In genomic region chr9:57664616-57665015, GRCm38 (mm10) we compare ENCODE assay signal across 24 mouse cellular contexts. TPM values are rescaled to one million over a fixed set of nuclear protein-coding genes. Genes with fewer than 3 reads are reported as not detected.
DNase-seq lines count a peak whose midpoint lies in the region; ATAC-seq and TF ChIP-seq lines count a peak whose summit lies in the region.
"Had no signal": no experiment of that assay in that cellular context is flagged by ENCODE, and none has a peak within 500 bp of the region (broad histone marks: within the 10 kb centered on the region; RNA-seq: fewer than 3 reads in every experiment).

No protein-coding gene starts in this region.

- H3K27me3 ChIP-seq in liver, embryonic 15.5 days: peaks cover 3% of the 10 kb centered on the region; the same call in 1 of the 2 replicates
- no peaks in the 10 kb centered on the region for H3K27me3 ChIP-seq in intestine, embryonic 15.5 days (replicated peaks)
- H3K27me3 ChIP-seq in stomach, postnatal 0 days (ENCODE audit: control insufficient read depth, insufficient read depth, low read length): no peaks in the 10 kb centered on the region
- H3K27me3 ChIP-seq: embryonic facial prominence, embryonic 15.5 days; forebrain, embryonic 15.5 days; hindbrain, embryonic 12.5 days had no signal

- no peak overlapping the region for H3K4me2 ChIP-seq in liver, embryonic 15.5 days
- no peak overlapping the region for H3K4me2 ChIP-seq in intestine, embryonic 15.5 days (replicated peaks)
- no peak overlapping the region for H3K4me2 ChIP-seq in stomach, postnatal 0 days (replicated peaks; ENCODE audit: low read depth)
- H3K4me2 ChIP-seq: embryonic facial prominence, embryonic 15.5 days; forebrain, embryonic 15.5 days; heart, embryonic 13.5 days; hindbrain, embryonic 12.5 days had no signal

- peak overlapping the region; percentile 38; the same call in 1 of the 2 replicates for H3K27ac ChIP-seq in liver, embryonic 15.5 days (replicated peaks)
- H3K27ac ChIP-seq in intestine, embryonic 15.5 days: no peak overlapping the region
- no peak overlapping the region for H3K27ac ChIP-seq in stomach, postnatal 0 days (replicated peaks)
- H3K27ac ChIP-seq: embryonic facial prominence, embryonic 15.5 days; forebrain, embryonic 15.5 days; heart, adult 2 months; heart, embryonic 13.5 days; hindbrain, embryonic 12.5 days had no signal

- no peak overlapping the region for H3K4me3 ChIP-seq in liver, embryonic 15.5 days (replicated peaks)
- no peak overlapping the region for H3K4me3 ChIP-seq in intestine, embryonic 15.5 days (replicated peaks)
- H3K4me3 ChIP-seq in stomach, postnatal 0 days (ENCODE audit: low read depth, low read length): no peak overlapping the region
- H3K4me3 ChIP-seq: embryonic facial prominence, embryonic 15.5 days; erythroblast, embryonic 14.5 days; forebrain, embryonic 15.5 days; heart, adult 2 months; heart, embryonic 13.5 days; hindbrain, embryonic 12.5 days had no signal

- no peak for TF ChIP-seq CTCF in stomach, postnatal 0 days (IDR thresholded peaks at IDR 0.05; ENCODE audit: low read depth)

- no peaks in the 10 kb centered on the region for H3K9me3 ChIP-seq in liver, embryonic 15.5 days (replicated peaks)
- no peaks in the 10 kb centered on the region for H3K9me3 ChIP-seq in intestine, embryonic 15.5 days
- no peaks in the 10 kb centered on the region for H3K9me3 ChIP-seq in stomach, postnatal 0 days (ENCODE audit: control insufficient read depth, low read length)
- H3K9me3 ChIP-seq: embryonic facial prominence, embryonic 15.5 days; forebrain, embryonic 15.5 days; heart, embryonic 13.5 days; hindbrain, embryonic 12.5 days had no signal

- H3K4me1 ChIP-seq in liver, embryonic 15.5 days (replicated peaks): peaks cover 30% of the 10 kb centered on the region
- H3K4me1 ChIP-seq in intestine, embryonic 15.5 days (replicated peaks): peaks cover 12% of the 10 kb centered on the region
- H3K4me1 ChIP-seq in stomach, postnatal 0 days (replicated peaks; ENCODE audit: control insufficient read depth, insufficient read depth): no peaks in the 10 kb centered on the region
- H3K4me1 ChIP-seq: embryonic facial prominence, embryonic 15.5 days; hindbrain, embryonic 12.5 days had no signal

- H3K9ac ChIP-seq in liver, embryonic 15.5 days: no peak overlapping the region
- no peak overlapping the region for H3K9ac ChIP-seq in intestine, embryonic 15.5 days
- H3K9ac ChIP-seq in stomach, postnatal 0 days (ENCODE audit: low read length): no peak overlapping the region
- H3K9ac ChIP-seq: embryonic facial prominence, embryonic 15.5 days; forebrain, embryonic 15.5 days; heart, embryonic 13.5 days; hindbrain, embryonic 12.5 days had no signal

- no peak for ATAC-seq in liver, embryonic 15.5 days (ENCODE audit: insufficient read depth)
- peak; percentile 55; the same call in 1 of the 2 replicates for ATAC-seq in intestine, embryonic 15.5 days
- 0 out of 2 replicates have a peak, but pooled peaks have one; percentile 36 for ATAC-seq in stomach, postnatal 0 days (ENCODE audit: low FRiP score, low TSS enrichment)
- ATAC-seq: forebrain, embryonic 15.5 days; hindbrain, embryonic 16.5 days had no signal

- DNase-seq in liver: no peak
- DNase-seq in fat pad, adult 2 months (ENCODE audit: extremely low read depth, low read depth, low spot score): peak; percentile 80
- DNase-seq in stomach, postnatal 0 days (ENCODE audit: low spot score): no peak
- DNase-seq in frontal cortex, postnatal 36 days (ENCODE audit: low spot score in 2 of 2): no peak
- DNase-seq in Muller cell, postnatal 12 days (ENCODE audit: inconsistent ontology term): no peak
- DNase-seq: adrenal gland, adult 8-10 months; adrenal gland, postnatal 36 days; cerebellum, adult 2 months; cerebellum, postnatal 10 days; embryo, embryonic 11 days; gastrocnemius, postnatal 10 days; heart, adult 2 months; heart, postnatal 10 days; heart, postnatal 4 days had no signal

- no peaks in the 10 kb centered on the region for H3K36me3 ChIP-seq in liver, embryonic 15.5 days (replicated peaks)
- H3K36me3 ChIP-seq in intestine, embryonic 15.5 days: no peaks in the 10 kb centered on the region
- H3K36me3 ChIP-seq in stomach, postnatal 0 days (ENCODE audit: control insufficient read depth, insufficient read depth, low read length): no peaks in the 10 kb centered on the region
- H3K36me3 ChIP-seq: embryonic facial prominence, embryonic 15.5 days; forebrain, embryonic 15.5 days; heart, embryonic 13.5 days; hindbrain, embryonic 12.5 days had no signal

- no peak for TF ChIP-seq EP300 in stomach, postnatal 0 days (optimal IDR thresholded peaks at IDR 0.05)

- 56% methylated on average over 7 of the region's 7 CpGs for WGBS in liver, embryonic 15.5 days (ENCODE audit: insufficient replicate concordance)
- WGBS in intestine, embryonic 15.5 days: 44% methylated on average over 7 of the region's 7 CpGs
- WGBS in stomach, postnatal 0 days: 33% methylated on average over 7 of the region's 7 CpGs

RNA-seq across cellular contexts. Expression of gene Csk, which starts 11.2 kb away (rescaled TPM):
- polyA plus RNA-seq in liver, embryonic 15.5 days (2015; fragmentation: Nextera tagmentation; extraction: Ambion mirVana): 15.4 and 15.9 TPM in 2 replicates
- 29.0 and 31.4 TPM in 2 replicates for polyA plus RNA-seq in intestine, embryonic 15.5 days (2015; fragmentation: Nextera tagmentation; extraction: Ambion mirVana)
- 20.7 and 23.9 TPM in 2 replicates for polyA plus RNA-seq in stomach, postnatal 0 days (2015; fragmentation: Nextera tagmentation; extraction: Ambion mirVana)

RNA-seq across cellular contexts. Expression of gene Cyp1a2, which starts 18.9 kb away (rescaled TPM):
- 0.14 and 0.15 TPM in 2 replicates for polyA plus RNA-seq in liver, embryonic 15.5 days (2015; fragmentation: Nextera tagmentation; extraction: Ambion mirVana)
- polyA plus RNA-seq in intestine, embryonic 15.5 days (2015; fragmentation: Nextera tagmentation; extraction: Ambion mirVana): not detected in 2 replicates
- not detected in 2 replicates for polyA plus RNA-seq in stomach, postnatal 0 days (2015; fragmentation: Nextera tagmentation; extraction: Ambion mirVana)
- polyA plus RNA-seq: cerebellum, adult 2 months; embryonic facial prominence, embryonic 11.5 days; embryonic facial prominence, embryonic 15.5 days; erythroblast, embryonic 14.5 days; forebrain, embryonic 11.5 days; forebrain, embryonic 15.5 days; heart, adult 2 months; heart, embryonic 13.5 days; hindbrain, embryonic 12.5 days; hindbrain, embryonic 16.5 days had no signal

RNA-seq across cellular contexts. Expression of gene Cyp1a1, which starts 23.1 kb away (rescaled TPM):
- polyA plus RNA-seq in liver, embryonic 15.5 days (2015; fragmentation: Nextera tagmentation; extraction: Ambion mirVana): 0.13 and 0.16 TPM in 2 replicates
- not detected in 2 replicates for polyA plus RNA-seq in intestine, embryonic 15.5 days (2015; fragmentation: Nextera tagmentation; extraction: Ambion mirVana)
- polyA plus RNA-seq in stomach, postnatal 0 days (2015; fragmentation: Nextera tagmentation; extraction: Ambion mirVana): 0.07 and 0.11 TPM in 2 replicates
- polyA plus RNA-seq: embryonic facial prominence, embryonic 11.5 days; erythroblast, embryonic 14.5 days; forebrain, embryonic 11.5 days; heart, embryonic 13.5 days; hindbrain, embryonic 12.5 days had no signal

RNA-seq across cellular contexts. Expression of gene Edc3, which starts 43.7 kb away (rescaled TPM):
- 13.8 and 16.2 TPM in 2 replicates for polyA plus RNA-seq in liver, embryonic 15.5 days (2015; fragmentation: Nextera tagmentation; extraction: Ambion mirVana)
- polyA plus RNA-seq in intestine, embryonic 15.5 days (2015; fragmentation: Nextera tagmentation; extraction: Ambion mirVana): 29.6 and 29.9 TPM in 2 replicates
- 13.6 and 15.2 TPM in 2 replicates for polyA plus RNA-seq in stomach, postnatal 0 days (2015; fragmentation: Nextera tagmentation; extraction: Ambion mirVana)

RNA-seq across cellular contexts. Expression of gene Lman1l, which starts 44.0 kb away (rescaled TPM):
- not detected in 2 replicates for polyA plus RNA-seq in liver, embryonic 15.5 days (2015; fragmentation: Nextera tagmentation; extraction: Ambion mirVana)
- not detected in 2 replicates for polyA plus RNA-seq in intestine, embryonic 15.5 days (2015; fragmentation: Nextera tagmentation; extraction: Ambion mirVana)
- not detected in 2 replicates for polyA plus RNA-seq in stomach, postnatal 0 days (2015; fragmentation: Nextera tagmentation; extraction: Ambion mirVana)
- polyA plus RNA-seq: cerebellum, adult 2 months; embryonic facial prominence, embryonic 11.5 days; embryonic facial prominence, embryonic 15.5 days; erythroblast, embryonic 14.5 days; forebrain, embryonic 11.5 days; forebrain, embryonic 15.5 days; heart, embryonic 13.5 days; hindbrain, embryonic 12.5 days; hindbrain, embryonic 16.5 days had no signal
